Mouse (Mus musculus): ENCODE data around the gene Smim14.
A peak's percentile ranks its signal among the peaks of the same experiment; 100 is the strongest.

DNA sequence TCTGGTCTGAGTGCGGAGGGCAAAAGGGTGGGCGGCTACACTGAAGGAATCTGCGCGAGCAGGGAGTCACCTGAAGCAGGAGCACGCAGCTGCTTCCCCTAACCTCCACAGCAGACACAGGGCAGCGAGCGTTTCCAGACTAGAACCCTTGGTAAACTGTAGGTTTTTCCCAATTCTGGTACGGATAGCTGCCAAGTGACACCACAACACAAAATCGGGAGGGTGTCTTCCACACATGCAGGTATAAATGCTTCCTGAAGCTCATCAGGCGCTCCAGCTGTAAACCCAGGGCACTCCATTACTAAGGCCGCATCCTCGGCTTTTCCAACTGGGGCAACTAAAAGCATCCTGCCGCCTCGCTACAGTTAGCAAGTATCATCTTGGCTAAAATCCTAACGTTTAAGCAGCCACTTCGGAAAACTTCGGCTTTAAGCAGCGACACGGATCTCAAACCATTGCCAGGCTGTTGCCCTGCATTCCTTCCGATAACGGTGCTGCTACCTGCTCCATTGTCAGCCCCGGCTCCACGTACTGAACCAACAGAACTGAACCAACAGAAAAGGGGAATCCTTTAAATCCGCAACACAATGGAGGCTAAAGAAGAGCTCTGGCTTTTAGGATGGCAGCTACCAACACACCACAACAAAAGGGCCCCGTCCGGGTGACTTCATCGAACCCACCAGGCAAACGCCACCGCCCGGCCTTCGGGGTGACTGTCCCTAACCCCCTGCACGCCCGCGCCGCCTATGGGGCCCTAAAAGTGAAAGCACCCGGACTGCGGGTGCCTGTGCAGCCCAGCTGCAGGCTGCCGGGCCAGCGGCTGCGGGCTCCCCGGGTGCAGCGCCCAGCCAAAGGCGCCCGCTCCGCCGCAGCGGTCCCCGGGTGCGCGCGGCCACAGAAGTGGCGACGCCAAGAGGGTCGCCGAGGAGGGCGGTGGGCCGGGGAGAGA, 44.9 kb downstream of the Smim14 start:
- TF ChIP-seq CTCF (IDR thresholded peaks at IDR 0.05; ENCODE audit: extremely low read depth, insufficient read depth, insufficient read length, insufficient replicate concordance) (peak; percentile 17; the same call in 1 of the 2 replicates), POLR2A (IDR thresholded peaks at IDR 0.05; ENCODE audit: low read depth, low read length) (no peak)

All from spleen, adult 2 months (tissue).